Mouse (Mus musculus): ENCODE measurements at regions not wholly inside any gene's neighbourhood (a gene's known extent, or its start where the extent isn't known, plus 50 kb on each side); places are given as distances from the start of the nearest gene placed in this dataset.
"Not testable (repeated sequence)": the region's sequence is repeated elsewhere in the genome, so short reads cannot be mapped to it uniquely, and the experiment has no call there.

GRCm38 (mm10) chr7:82047456-82047855, 55.4 kb upstream of the Bnc1 start:
- no peak for DNase-seq (ENCODE audit: low read depth)

GRCm38 (mm10) chr7:82053411-82053810, 61.3 kb upstream of the Bnc1 start:
- no peak for DNase-seq (ENCODE audit: low read depth)

GRCm38 (mm10) chr7:82056551-82057230, 64.6 kb upstream of the Bnc1 start:
- no peak for DNase-seq (ENCODE audit: low read depth)

DNA sequence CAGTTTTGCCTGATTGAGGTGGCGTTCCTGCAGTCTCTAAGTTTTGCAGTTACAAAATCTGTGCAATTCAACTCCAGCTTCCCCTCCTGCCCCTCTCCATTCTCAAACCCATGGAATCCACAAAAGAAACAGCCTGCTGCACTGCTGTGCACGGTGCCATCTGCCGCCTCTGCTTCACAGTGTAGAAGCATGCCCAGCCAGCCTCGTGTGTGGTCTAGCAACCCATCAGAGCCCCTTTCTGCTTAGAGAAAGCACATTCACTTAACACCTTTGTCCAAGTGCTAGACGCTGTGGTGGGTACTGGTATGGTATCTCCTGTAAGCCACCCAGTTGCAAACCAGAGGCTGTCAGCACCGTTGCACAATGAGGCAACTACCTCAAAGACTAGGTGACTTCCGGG, 71.3 kb upstream of the Bnc1 start:
- DNase-seq (ENCODE audit: low read depth), result no peak

GRCm38 (mm10) chr7:82069629-82070450, 77.7 kb upstream of the Bnc1 start:
- no peak for DNase-seq (ENCODE audit: low read depth)

DNA sequence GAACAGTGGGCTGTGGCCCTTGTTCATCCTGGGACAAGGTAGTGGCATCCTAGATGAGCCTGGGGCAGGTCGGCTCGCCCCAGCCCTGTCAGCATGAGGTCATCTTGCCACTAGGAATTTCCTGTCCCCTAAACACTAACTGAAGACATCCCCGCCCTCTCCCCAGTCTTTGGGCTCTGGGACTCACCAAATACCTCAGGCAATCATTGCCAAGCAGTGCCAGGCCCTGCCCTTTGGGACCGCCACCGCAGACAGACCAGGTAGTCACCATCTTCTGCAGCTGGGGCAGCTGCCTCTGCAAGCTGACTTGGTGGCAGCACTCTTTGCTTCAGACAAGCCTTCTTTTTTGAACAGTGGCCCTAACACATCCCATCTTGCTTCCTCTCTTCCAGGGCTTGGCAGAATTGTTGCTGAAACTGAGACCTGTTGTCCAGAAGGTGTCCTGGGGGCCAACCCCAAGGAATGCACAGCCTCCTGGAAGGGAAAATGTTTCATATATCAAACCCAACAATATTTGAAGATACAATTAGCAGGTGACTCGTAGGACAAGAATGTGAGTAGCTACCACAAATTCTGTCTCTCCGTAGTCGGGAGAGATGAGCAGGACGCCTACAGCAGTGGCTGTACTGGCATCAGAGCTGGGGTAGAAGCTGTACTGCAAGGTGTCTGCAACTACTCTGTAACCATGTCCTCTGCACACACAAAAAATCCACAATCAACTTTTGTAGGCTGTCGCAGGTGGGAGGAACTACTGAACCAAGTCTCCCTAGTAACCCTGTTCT, 79.0 kb upstream of the Bnc1 start:
- DNase-seq (ENCODE audit: low read depth), result no peak

DNA sequence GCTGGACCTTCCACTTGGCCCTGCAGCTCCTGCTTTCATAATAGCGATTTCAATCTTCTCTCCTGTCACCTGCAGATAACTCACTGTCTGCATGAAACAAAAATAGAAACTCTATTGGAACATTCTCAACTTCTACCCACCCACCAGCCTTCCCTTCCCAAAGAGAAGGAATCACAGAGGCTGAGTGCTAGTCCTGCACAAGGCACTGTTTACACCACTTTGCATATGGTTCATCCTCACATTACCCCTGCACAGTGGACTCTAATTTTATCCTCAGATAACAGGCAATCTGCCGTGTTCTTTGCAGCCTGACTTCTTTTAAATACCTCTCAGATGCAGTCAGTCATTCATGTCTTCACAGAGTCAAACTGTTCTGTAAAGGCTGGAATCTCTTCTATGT, 83.3 kb upstream of the Bnc1 start:
- DNase-seq (ENCODE audit: low read depth), result no peak

GRCm38 (mm10) chr7:82081851-82082250, 89.8 kb upstream of the Bnc1 start:
- no peak for DNase-seq (ENCODE audit: low read depth)

DNA sequence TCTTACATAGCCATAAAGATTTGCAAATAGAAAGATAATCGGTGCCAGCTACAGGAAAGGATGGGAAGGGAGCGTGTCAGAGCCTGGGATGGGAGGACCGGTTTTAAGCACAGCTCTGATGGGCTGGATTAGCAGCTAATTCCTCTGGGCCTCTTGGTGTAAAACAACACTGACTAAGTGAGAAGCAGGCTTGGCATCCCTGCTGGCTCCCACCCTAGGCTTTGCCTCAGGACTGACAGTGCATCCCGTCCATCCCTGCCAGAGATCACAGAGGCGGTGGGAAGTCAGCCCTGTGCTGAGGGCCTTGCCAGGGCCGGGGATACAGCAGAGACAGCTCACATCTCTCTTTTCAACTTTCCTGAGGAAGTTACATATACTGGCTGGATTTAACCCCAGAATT, 90.8 kb upstream of the Sh3gl3 start:
- no peak for DNase-seq (ENCODE audit: low read depth)

DNA sequence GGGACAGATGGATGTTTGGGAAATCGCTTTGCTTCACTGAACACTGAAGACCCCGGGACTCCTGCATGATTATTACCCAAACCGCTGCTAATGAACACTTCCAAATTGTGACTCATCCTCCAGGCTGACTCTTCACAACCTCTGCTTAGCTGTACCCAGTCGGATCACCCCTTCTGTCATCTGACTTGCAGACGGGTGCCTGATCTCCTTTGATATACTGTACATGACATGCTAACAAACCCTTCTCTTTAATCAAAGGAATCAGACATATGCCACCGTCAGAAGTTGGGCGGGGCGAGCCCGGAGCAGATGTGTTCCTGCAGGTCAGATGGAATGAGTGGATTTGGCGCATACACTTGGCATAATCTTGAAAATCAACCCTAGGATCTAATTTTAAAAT, 89.2 kb upstream of the Sh3gl3 start:
- DNase-seq (ENCODE audit: low read depth), result no peak

- DNase-seq (ENCODE audit: low read depth), result no peak
These were observed 88.4 kb upstream of the Sh3gl3 start for GRCm38 (mm10) chr7:82085205-82085604.

- DNase-seq (ENCODE audit: low read depth), result no peak
These were observed 75.5 kb upstream of the Sh3gl3 start for GRCm38 (mm10) chr7:82098136-82098535.

GRCm38 (mm10) chr7:82101314-82101713, 72.3 kb upstream of the Sh3gl3 start:
- DNase-seq (ENCODE audit: low read depth), result no peak

DNA sequence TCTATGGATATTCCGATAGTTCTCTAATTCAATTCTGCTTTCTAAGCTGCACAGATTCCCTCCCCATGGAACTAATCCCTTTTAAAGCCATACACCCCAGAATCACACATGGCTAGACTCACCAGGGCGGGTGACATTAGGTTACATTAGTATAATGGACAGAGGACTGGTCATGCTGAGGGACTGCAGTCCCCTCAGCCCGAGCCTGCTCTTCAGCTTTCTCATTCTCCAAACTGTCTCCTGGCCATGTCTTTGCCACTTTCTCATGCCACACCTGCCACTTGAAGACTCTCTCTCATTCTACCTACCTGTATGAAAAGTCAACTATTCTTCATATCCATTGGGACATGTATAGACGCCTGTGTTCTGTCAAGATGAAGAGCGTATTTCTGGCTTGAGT, 68.0 kb upstream of the Sh3gl3 start:
- no peak for DNase-seq (ENCODE audit: low read depth)

GRCm38 (mm10) chr7:82109141-82109540, 64.5 kb upstream of the Sh3gl3 start:
- not testable (repeated sequence) for DNase-seq (ENCODE audit: low read depth)

DNA sequence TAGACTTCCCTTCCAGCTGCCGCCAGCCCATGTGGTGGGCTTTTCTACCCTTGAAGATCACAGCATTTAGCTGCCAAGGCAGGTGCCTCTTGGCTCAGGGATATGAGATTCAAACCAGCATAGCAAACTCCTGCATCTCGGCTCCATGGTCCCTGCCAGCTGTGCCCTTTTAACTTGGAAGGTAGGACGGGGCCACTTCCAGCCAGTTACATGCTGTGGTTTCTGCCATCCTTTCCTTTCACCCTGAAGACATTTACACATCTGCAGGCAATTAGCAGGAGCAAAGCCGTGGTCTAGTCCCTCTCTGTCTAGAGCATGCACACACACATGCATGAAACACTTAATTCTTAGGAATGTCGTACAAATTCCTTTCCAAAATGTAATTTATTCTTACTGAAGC, 64.1 kb upstream of the Sh3gl3 start:
- DNase-seq (ENCODE audit: low read depth), result no peak

DNA sequence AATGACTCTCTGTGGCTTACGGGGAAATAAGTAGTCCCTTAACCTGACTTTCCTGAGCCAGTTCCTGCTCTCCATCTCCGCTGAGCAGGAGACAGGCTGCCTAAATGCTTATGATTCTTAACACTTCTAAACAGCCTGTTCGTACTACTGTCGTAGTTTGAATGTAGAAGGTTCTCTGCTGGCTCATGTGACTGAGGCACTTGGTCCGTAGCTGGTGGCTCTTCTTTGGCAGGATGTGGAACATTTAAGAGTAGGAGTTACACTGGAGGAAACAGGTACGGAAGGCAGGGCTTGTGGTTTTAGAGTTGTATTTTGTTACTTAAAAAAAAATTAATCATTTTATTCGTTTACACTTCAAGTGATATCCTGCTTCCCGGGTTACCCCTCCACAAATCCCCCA, 63.7 kb upstream of the Sh3gl3 start:
- no peak for DNase-seq (ENCODE audit: low read depth)

DNA sequence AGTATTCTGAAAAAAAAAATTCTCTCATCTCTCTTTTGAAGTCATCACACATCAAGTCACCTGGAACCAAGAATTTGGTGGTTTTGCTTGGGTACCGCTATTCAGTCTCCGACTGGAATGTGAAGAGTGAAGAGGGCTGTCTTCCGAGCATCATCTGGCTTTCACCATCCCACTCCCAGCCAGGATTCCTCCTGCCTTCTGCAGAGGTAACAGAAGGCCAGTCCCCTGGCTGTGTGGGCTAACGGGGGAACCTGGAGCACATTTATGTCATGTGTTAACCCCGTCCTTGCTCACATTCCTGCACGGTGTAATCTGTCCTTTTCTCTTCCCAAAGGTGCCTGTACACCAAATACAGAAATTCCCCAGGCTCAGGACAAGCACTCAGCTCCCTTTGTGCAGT, 61.6 kb upstream of the Sh3gl3 start:
- DNase-seq (ENCODE audit: low read depth), result no peak

DNA sequence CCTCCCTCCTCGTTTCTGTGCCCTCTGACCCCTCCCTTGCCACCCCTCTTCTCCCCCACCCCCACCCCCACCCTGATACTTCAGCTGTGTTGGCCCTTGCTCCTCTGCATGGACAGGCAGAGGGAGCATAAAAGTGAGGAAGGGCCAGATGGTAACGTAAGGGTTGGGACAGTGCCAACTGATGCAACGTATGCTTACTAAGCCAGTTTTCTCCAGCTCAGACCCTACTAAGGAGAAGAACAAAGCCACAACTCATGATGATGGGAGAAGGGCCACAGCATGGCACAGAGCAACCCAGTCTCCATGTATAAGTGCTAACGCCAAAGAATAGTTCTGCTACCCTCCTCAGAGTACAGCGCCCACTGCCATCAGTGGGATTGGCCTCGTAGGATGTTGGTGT, 58.0 kb upstream of the Sh3gl3 start:
- no peak for DNase-seq (ENCODE audit: low read depth)

GRCm38 (mm10) chr7:82119266-82119665, 54.4 kb upstream of the Sh3gl3 start:
- peak; percentile 39 for DNase-seq (ENCODE audit: low read depth)

DNA sequence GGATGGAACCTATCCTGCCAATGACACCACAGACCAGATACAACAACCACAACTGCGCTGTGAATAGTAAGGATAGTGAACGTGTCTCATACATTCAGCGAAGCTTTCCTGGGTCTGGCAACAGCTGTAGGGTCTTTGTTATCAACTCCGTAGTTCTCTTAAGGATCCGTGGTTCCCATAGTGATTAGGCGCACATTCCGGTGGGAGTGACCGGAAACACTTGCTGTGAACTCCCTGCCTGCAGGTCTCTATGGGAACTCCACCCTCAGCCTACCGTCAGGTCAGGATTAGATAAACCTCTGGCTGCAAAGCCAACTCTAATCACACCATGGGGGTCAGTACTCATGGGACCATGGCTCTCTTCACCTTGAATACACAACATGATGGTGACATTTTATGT, 53.8 kb upstream of the Sh3gl3 start:
- no peak for DNase-seq (ENCODE audit: low read depth)

- DNase-seq (ENCODE audit: low read depth), result peak; percentile 17
These were observed 51.9 kb upstream of the Sh3gl3 start for GRCm38 (mm10) chr7:82121746-82122145.

All from c-Kit-positive CD71-positive TER-119-negative erythroid progenitor cells, embryonic 14.5 days (primary cell).